Mouse (Mus musculus) ovary, adult 18-20 months (tissue): ENCODE measurements around the gene Lhx2.

Experiments used
- DNase-seq: peaks from one replicate; pipeline ENCODE4 v3.0.0; 2022; ENCODE audit warnings: low spot score, mixed read lengths

Gene Lhx2

GRCm38 (mm10) chr2:38346881-38347764 is 8.0 kb downstream of the Lhx2 start:
- DNase-seq: no peak

GRCm38 (mm10) chr2:38347811-38348551 is 8.9 kb downstream of the Lhx2 start:
- no peak for DNase-seq

- no peak for DNase-seq
These were observed 9.8 kb downstream of the Lhx2 start for GRCm38 (mm10) chr2:38348660-38349420.

GRCm38 (mm10) chr2:38349447-38350350 is 10.6 kb downstream of the Lhx2 start:
- DNase-seq: no peak

- DNase-seq: no peak
These were observed 11.3 kb downstream of the Lhx2 start for GRCm38 (mm10) chr2:38350386-38350785.

GRCm38 (mm10) chr2:38350796-38351195 is 11.7 kb downstream of the Lhx2 start:
- DNase-seq: peak; percentile 58

GRCm38 (mm10) chr2:38351641-38352320 is 12.7 kb downstream of the Lhx2 start:
- DNase-seq: no peak

- DNase-seq: no peak
These were observed 13.4 kb downstream of the Lhx2 start for GRCm38 (mm10) chr2:38352321-38353007.

GRCm38 (mm10) chr2:38353008-38353379 is 13.9 kb downstream of the Lhx2 start:
- no peak for DNase-seq

GRCm38 (mm10) chr2:38353664-38354063 is 14.6 kb downstream of the Lhx2 start:
- no peak for DNase-seq

GRCm38 (mm10) chr2:38354179-38354716 is 15.2 kb downstream of the Lhx2 start:
- no peak for DNase-seq

GRCm38 (mm10) chr2:38354717-38355510 is 15.8 kb downstream of the Lhx2 start:
- no peak for DNase-seq

- DNase-seq: no peak
These were observed 16.8 kb downstream of the Lhx2 start for GRCm38 (mm10) chr2:38355731-38356427.

GRCm38 (mm10) chr2:38356428-38357260 is 17.6 kb downstream of the Lhx2 start:
- DNase-seq: no peak

GRCm38 (mm10) chr2:38357294-38358246 is 18.5 kb downstream of the Lhx2 start:
- DNase-seq: no peak

GRCm38 (mm10) chr2:38358611-38359010 is 19.5 kb downstream of the Lhx2 start:
- DNase-seq: no peak
